Mouse (Mus musculus) stomach, embryonic 15.5 days (tissue): ENCODE measurements at regions not wholly inside any gene's neighbourhood (a gene's known extent, or its start where the extent isn't known, plus 50 kb on each side); places are given as distances from the start of the nearest gene placed in this dataset.

Experiments
- ATAC-seq: fragments of 200-750 bp; cut with Nextera tagmentation; 2 replicates; pipeline ENCODE4 v1.8.0; 2017; ENCODE audit warnings: low read depth, moderate number of reproducible peaks, moderate TSS enrichment; ENCODE audit not compliant: insufficient read depth, low FRiP score
- H3K27ac ChIP-seq: fragments of 300-500 bp; sonication (generic); 2 replicates; pipeline ENCODE4 v1.5.1; 2015; ENCODE audit warnings: mild to moderate bottlenecking, inconsistent platforms
- H3K27me3 ChIP-seq: fragments of 300-500 bp; sonication (generic); replicated peaks from 2 replicates; pipeline ENCODE4 v1.6.1; 2015; ENCODE audit warnings: inconsistent platforms
- H3K36me3 ChIP-seq: fragments of 300-500 bp; sonication (generic); 2 replicates; pipeline ENCODE4 v1.6.1; 2015; ENCODE audit warnings: inconsistent platforms
- H3K4me1 ChIP-seq: fragments of 300-500 bp; sonication (generic); 2 replicates; pipeline ENCODE4 v1.6.1; 2015; ENCODE audit warnings: inconsistent platforms
- H3K4me2 ChIP-seq: fragments of 300-500 bp; sonication (generic); 2 replicates; pipeline ENCODE4 v1.6.1; 2015; ENCODE audit warnings: mild to moderate bottlenecking, inconsistent platforms
- H3K4me3 ChIP-seq: fragments of 300-500 bp; sonication (generic); replicated peaks from 2 replicates; pipeline ENCODE4 v1.5.1; 2015; ENCODE audit warnings: inconsistent platforms
- H3K9ac ChIP-seq: fragments of 300-500 bp; sonication (generic); 2 replicates; pipeline ENCODE4 v1.6.1; 2015; ENCODE audit warnings: inconsistent platforms
- H3K9me3 ChIP-seq: fragments of 300-500 bp; sonication (generic); 2 replicates; pipeline ENCODE4 v1.6.1; 2016; ENCODE audit warnings: inconsistent platforms
- WGBS: fragments of 180-500 bp; shearing (Covaris S2); methylation state at CpG from one replicate; pipeline ENCODE4 v1.1.7; 2015; 5-methylcytosine and 5-hydroxymethylcytosine counted together

GRCm38 (mm10) chr14:45764231-45764630 is 106.3 kb upstream of the Ddhd1 start:
- Histone ChIP-seq H3K4me2 (no peak overlapping the region), H3K9me3 (no peaks in the 10 kb centered on the region), H3K9ac (no peak overlapping the region), H3K27me3 (no peaks in the 10 kb centered on the region), H3K4me1 (no peaks in the 10 kb centered on the region), H3K36me3 (no peaks in the 10 kb centered on the region), H3K27ac (no peak overlapping the region), H3K4me3 (no peak overlapping the region)
- 57% methylated on average over 3 of the region's 3 CpGs for WGBS
- no peak for ATAC-seq

- H3K9me3 ChIP-seq, result no peaks in the 10 kb centered on the region
- no peak for ATAC-seq
- no peak overlapping the region for H3K4me2 ChIP-seq
- H3K4me1 ChIP-seq, result no peaks in the 10 kb centered on the region
- no peak overlapping the region for H3K27ac ChIP-seq
- H3K9ac ChIP-seq, result no peak overlapping the region
- no peak overlapping the region for H3K4me3 ChIP-seq
- 91% methylated on average over 1 of the region's 1 CpGs for WGBS
- H3K36me3 ChIP-seq, result no peaks in the 10 kb centered on the region
- H3K27me3 ChIP-seq, result no peaks in the 10 kb centered on the region
These were observed 108.6 kb upstream of the Ddhd1 start for GRCm38 (mm10) chr14:45766582-45766981.

GRCm38 (mm10) chr14:45772665-45773277 is 114.8 kb upstream of the Ddhd1 start:
- Histone ChIP-seq H3K4me3 (no peak overlapping the region; the same call in 1 of the 2 replicates), H3K27me3 (no peaks in the 10 kb centered on the region; the same call in 1 of the 2 replicates), H3K9ac (no peak overlapping the region), H3K27ac (no peak overlapping the region), H3K4me1 (no peaks in the 10 kb centered on the region), H3K4me2 (peak overlapping the region; percentile 44), H3K36me3 (no peaks in the 10 kb centered on the region), H3K9me3 (no peaks in the 10 kb centered on the region)
- no peak for ATAC-seq
- WGBS, result 16% methylated on average over 19 of the region's 19 CpGs

- Histone ChIP-seq H3K36me3 (no peaks in the 10 kb centered on the region), H3K4me1 (no peaks in the 10 kb centered on the region), H3K27me3 (no peaks in the 10 kb centered on the region; the same call in 1 of the 2 replicates), H3K9ac (no peak overlapping the region), H3K4me3 (no peak overlapping the region), H3K27ac (no peak overlapping the region), H3K4me2 (peak overlapping the region; percentile 44; the same call in 1 of the 2 replicates), H3K9me3 (no peaks in the 10 kb centered on the region)
- 68% methylated on average over 7 of the region's 7 CpGs for WGBS
- no peak for ATAC-seq
These were observed 115.4 kb upstream of the Ddhd1 start for GRCm38 (mm10) chr14:45773326-45773725.

- H3K9ac ChIP-seq, result no peak overlapping the region
- H3K4me3 ChIP-seq, result no peak overlapping the region
- no peaks in the 10 kb centered on the region for H3K9me3 ChIP-seq
- no peaks in the 10 kb centered on the region for H3K27me3 ChIP-seq
- H3K27ac ChIP-seq, result no peak overlapping the region
- ATAC-seq, result no peak
- H3K4me1 ChIP-seq, result no peaks in the 10 kb centered on the region
- 74% methylated on average over 6 of the region's 6 CpGs for WGBS
- H3K4me2 ChIP-seq, result no peak overlapping the region
- H3K36me3 ChIP-seq, result no peaks in the 10 kb centered on the region
These were observed 123.9 kb upstream of the Ddhd1 start for GRCm38 (mm10) chr14:45781850-45782249.

GRCm38 (mm10) chr14:45794980-45795379 is 137.0 kb upstream of the Ddhd1 start:
- H3K27ac ChIP-seq, result no peak overlapping the region
- no peak overlapping the region for H3K9ac ChIP-seq
- H3K27me3 ChIP-seq, result no peaks in the 10 kb centered on the region
- no peak overlapping the region for H3K4me2 ChIP-seq
- H3K9me3 ChIP-seq, result no peaks in the 10 kb centered on the region
- H3K4me3 ChIP-seq, result no peak overlapping the region
- no peak for ATAC-seq
- no peaks in the 10 kb centered on the region for H3K36me3 ChIP-seq
- H3K4me1 ChIP-seq, result no peaks in the 10 kb centered on the region
- 39% methylated on average over 1 of the region's 1 CpGs for WGBS

- no peaks in the 10 kb centered on the region for H3K36me3 ChIP-seq
- no peaks in the 10 kb centered on the region for H3K9me3 ChIP-seq
- H3K4me3 ChIP-seq, result no peak overlapping the region
- no peaks in the 10 kb centered on the region for H3K4me1 ChIP-seq
- no peak overlapping the region for H3K27ac ChIP-seq
- no peak overlapping the region for H3K9ac ChIP-seq
- no peak overlapping the region for H3K4me2 ChIP-seq
- WGBS, result 67% methylated on average over 10 of the region's 10 CpGs
- H3K27me3 ChIP-seq, result no peaks in the 10 kb centered on the region
- no peak for ATAC-seq
These were observed 138.8 kb upstream of the Ddhd1 start for GRCm38 (mm10) chr14:45796665-45797319.

- 86% methylated on average over 4 of the region's 4 CpGs for WGBS
- H3K27ac ChIP-seq, result no peak overlapping the region
- ATAC-seq, result no peak
These were observed 139.4 kb upstream of the Ddhd1 start for GRCm38 (mm10) chr14:45797320-45797696.

GRCm38 (mm10) chr14:45799286-45799685 is 141.3 kb upstream of the Ddhd1 start:
- Histone ChIP-seq H3K9ac (no peak overlapping the region), H3K27ac (no peak overlapping the region), H3K4me1 (no peaks in the 10 kb centered on the region), H3K27me3 (no peaks in the 10 kb centered on the region), H3K36me3 (no peaks in the 10 kb centered on the region), H3K9me3 (no peaks in the 10 kb centered on the region), H3K4me2 (no peak overlapping the region), H3K4me3 (no peak overlapping the region)
- no peak for ATAC-seq
- 65% methylated on average over 2 of the region's 2 CpGs for WGBS

More at GRCm38 (mm10) chr14:45797320-45797696, 139.4 kb upstream of the Ddhd1 start:
- Histone ChIP-seq H3K9me3 (no peaks in the 10 kb centered on the region), H3K9ac (no peak overlapping the region), H3K27me3 (no peaks in the 10 kb centered on the region), H3K4me3 (no peak overlapping the region), H3K4me1 (no peaks in the 10 kb centered on the region), H3K36me3 (no peaks in the 10 kb centered on the region), H3K4me2 (no peak overlapping the region)

- Histone ChIP-seq H3K27me3 (no peaks in the 10 kb centered on the region), H3K9me3 (no peaks in the 10 kb centered on the region), H3K9ac (no peak overlapping the region), H3K36me3 (no peaks in the 10 kb centered on the region), H3K27ac (no peak overlapping the region), H3K4me3 (no peak overlapping the region), H3K4me1 (no peaks in the 10 kb centered on the region), H3K4me2 (no peak overlapping the region)
- WGBS, result 88% methylated on average over 3 of the region's 3 CpGs
- no peak for ATAC-seq
These were observed 148.0 kb upstream of the Ddhd1 start for GRCm38 (mm10) chr14:45805950-45806349.

- 59% methylated on average over 7 of the region's 7 CpGs for WGBS
- Histone ChIP-seq H3K36me3 (no peaks in the 10 kb centered on the region), H3K4me3 (no peak overlapping the region), H3K9me3 (no peaks in the 10 kb centered on the region), H3K4me1 (no peaks in the 10 kb centered on the region), H3K27me3 (no peaks in the 10 kb centered on the region), H3K27ac (no peak overlapping the region), H3K4me2 (no peak overlapping the region), H3K9ac (no peak overlapping the region)
- ATAC-seq, result no peak
These were observed 148.9 kb upstream of the Ddhd1 start for GRCm38 (mm10) chr14:45806726-45807280.

- H3K9me3 ChIP-seq, result no peaks in the 10 kb centered on the region
These were observed 149.8 kb upstream of the Ddhd1 start for GRCm38 (mm10) chr14:45807767-45808166.

More at GRCm38 (mm10) chr14:45807767-45808166, 149.8 kb upstream of the Ddhd1 start:
- Histone ChIP-seq H3K27ac (no peak overlapping the region), H3K9ac (no peak overlapping the region), H3K36me3 (no peaks in the 10 kb centered on the region), H3K4me1 (no peaks in the 10 kb centered on the region), H3K27me3 (no peaks in the 10 kb centered on the region), H3K4me3 (no peak overlapping the region), H3K4me2 (no peak overlapping the region)
- 88% methylated on average over 7 of the region's 7 CpGs for WGBS
- ATAC-seq, result no peak
